Mouse (Mus musculus): ENCODE data around the gene Cep57l1. TPM values are rescaled to one million over a fixed set of nuclear protein-coding genes. Genes with fewer than 3 reads are reported as not detected.

Cep57l1 gene
- total RNA-seq, 1 experiment from 2014 or later = 52.7 TPM

GRCm38 (mm10) chr10:41763741-41764385 is 45.8 kb downstream of the Cep57l1 start:
- no peak for ATAC-seq (replicated peaks in 1 of 2; ENCODE audit: insufficient read depth in 1 of 2, low FRiP score in 2 of 2, low TSS enrichment in 1 of 2, low read depth in 1 of 2, poor library complexity in 2 of 2, severe bottlenecking in 2 of 2)

- ATAC-seq (replicated peaks in 1 of 2; ENCODE audit: insufficient read depth in 1 of 2, low FRiP score in 2 of 2, low TSS enrichment in 1 of 2, low read depth in 1 of 2, poor library complexity in 2 of 2, severe bottlenecking in 2 of 2) = no peak
Measured at GRCm38 (mm10) chr10:41760866-41761265, 48.8 kb downstream of the Cep57l1 start.

GRCm38 (mm10) chr10:41758041-41758440 is 51.6 kb downstream of the Cep57l1 start:
- no peak for ATAC-seq (replicated peaks in 1 of 2; ENCODE audit: insufficient read depth in 1 of 2, low FRiP score in 2 of 2, low TSS enrichment in 1 of 2, low read depth in 1 of 2, poor library complexity in 2 of 2, severe bottlenecking in 2 of 2)

GRCm38 (mm10) chr10:41757226-41757625 is 52.4 kb downstream of the Cep57l1 start:
- ATAC-seq (replicated peaks in 1 of 2; ENCODE audit: insufficient read depth in 1 of 2, low FRiP score in 2 of 2, low TSS enrichment in 1 of 2, low read depth in 1 of 2, poor library complexity in 2 of 2, severe bottlenecking in 2 of 2) = no peak

- peak; percentile 73 to 84 for ATAC-seq (replicated peaks in 1 of 2; ENCODE audit: insufficient read depth in 1 of 2, low FRiP score in 2 of 2, low TSS enrichment in 1 of 2, low read depth in 1 of 2, poor library complexity in 2 of 2, severe bottlenecking in 2 of 2)
Measured at GRCm38 (mm10) chr10:41751867-41752480, 57.7 kb downstream of the Cep57l1 start.

GRCm38 (mm10) chr10:41749306-41749705 is 60.4 kb downstream of the Cep57l1 start:
- ATAC-seq (replicated peaks in 1 of 2; ENCODE audit: insufficient read depth in 1 of 2, low FRiP score in 2 of 2, low TSS enrichment in 1 of 2, low read depth in 1 of 2, poor library complexity in 2 of 2, severe bottlenecking in 2 of 2) = no peak

- no peak for ATAC-seq (replicated peaks in 1 of 2; ENCODE audit: insufficient read depth in 1 of 2, low FRiP score in 2 of 2, low TSS enrichment in 1 of 2, low read depth in 1 of 2, poor library complexity in 2 of 2, severe bottlenecking in 2 of 2)
Measured at GRCm38 (mm10) chr10:41746554-41746953, 63.1 kb downstream of the Cep57l1 start.

- ATAC-seq (replicated peaks in 1 of 2; ENCODE audit: insufficient read depth in 1 of 2, low FRiP score in 2 of 2, low TSS enrichment in 1 of 2, low read depth in 1 of 2, poor library complexity in 2 of 2, severe bottlenecking in 2 of 2) = no peak
Measured at GRCm38 (mm10) chr10:41744006-41744405, 65.7 kb downstream of the Cep57l1 start.

- ATAC-seq (replicated peaks in 1 of 2; ENCODE audit: insufficient read depth in 1 of 2, low FRiP score in 2 of 2, low TSS enrichment in 1 of 2, low read depth in 1 of 2, poor library complexity in 2 of 2, severe bottlenecking in 2 of 2) = no peak
Measured at GRCm38 (mm10) chr10:41740221-41740620, 69.5 kb downstream of the Cep57l1 start.

GRCm38 (mm10) chr10:41737245-41737644 is 72.4 kb downstream of the Cep57l1 start:
- ATAC-seq (replicated peaks in 1 of 2; ENCODE audit: insufficient read depth in 1 of 2, low FRiP score in 2 of 2, low TSS enrichment in 1 of 2, low read depth in 1 of 2, poor library complexity in 2 of 2, severe bottlenecking in 2 of 2) = no peak

GRCm38 (mm10) chr10:41735398-41735797 is 74.3 kb downstream of the Cep57l1 start:
- ATAC-seq (replicated peaks in 1 of 2; ENCODE audit: insufficient read depth in 1 of 2, low FRiP score in 2 of 2, low TSS enrichment in 1 of 2, low read depth in 1 of 2, poor library complexity in 2 of 2, severe bottlenecking in 2 of 2) = no peak

GRCm38 (mm10) chr10:41733214-41733613 is 76.5 kb downstream of the Cep57l1 start:
- ATAC-seq (replicated peaks in 1 of 2; ENCODE audit: insufficient read depth in 1 of 2, low FRiP score in 2 of 2, low TSS enrichment in 1 of 2, low read depth in 1 of 2, poor library complexity in 2 of 2, severe bottlenecking in 2 of 2) = no peak

- ATAC-seq (replicated peaks in 1 of 2; ENCODE audit: insufficient read depth in 1 of 2, low FRiP score in 2 of 2, low TSS enrichment in 1 of 2, low read depth in 1 of 2, poor library complexity in 2 of 2, severe bottlenecking in 2 of 2) = no peak
Measured at GRCm38 (mm10) chr10:41731932-41732331, 77.7 kb downstream of the Cep57l1 start.

- ATAC-seq (replicated peaks in 1 of 2; ENCODE audit: insufficient read depth in 1 of 2, low FRiP score in 2 of 2, low TSS enrichment in 1 of 2, low read depth in 1 of 2, poor library complexity in 2 of 2, severe bottlenecking in 2 of 2) = no peak
Measured at GRCm38 (mm10) chr10:41730746-41731145, 78.9 kb downstream of the Cep57l1 start.

- no peak for ATAC-seq (replicated peaks in 1 of 2; ENCODE audit: insufficient read depth in 1 of 2, low FRiP score in 2 of 2, low TSS enrichment in 1 of 2, low read depth in 1 of 2, poor library complexity in 2 of 2, severe bottlenecking in 2 of 2)
Measured at GRCm38 (mm10) chr10:41726215-41726614, 83.5 kb downstream of the Cep57l1 start.

GRCm38 (mm10) chr10:41719587-41719986 is 90.1 kb downstream of the Cep57l1 start:
- ATAC-seq (replicated peaks in 1 of 2; ENCODE audit: insufficient read depth in 1 of 2, low FRiP score in 2 of 2, low TSS enrichment in 1 of 2, low read depth in 1 of 2, poor library complexity in 2 of 2, severe bottlenecking in 2 of 2) = no peak

GRCm38 (mm10) chr10:41716029-41716897 is 93.4 kb downstream of the Cep57l1 start, which contains the start of gene Ccdc162:
Gene Ccdc162 (minus strand): TSS chr10:41716634.
- no peak for ATAC-seq (replicated peaks in 1 of 2; ENCODE audit: insufficient read depth in 1 of 2, low FRiP score in 2 of 2, low TSS enrichment in 1 of 2, low read depth in 1 of 2, poor library complexity in 2 of 2, severe bottlenecking in 2 of 2)

- ATAC-seq (replicated peaks in 1 of 2; ENCODE audit: insufficient read depth in 1 of 2, low FRiP score in 2 of 2, low TSS enrichment in 1 of 2, low read depth in 1 of 2, poor library complexity in 2 of 2, severe bottlenecking in 2 of 2) = no peak
Measured at GRCm38 (mm10) chr10:41715557-41715956, 94.1 kb downstream of the Cep57l1 start.

Measured in hematopoietic stem cell, adult 5-6 weeks (primary cell).